Mouse (Mus musculus): ENCODE results near the gene Tomm20. TPM values are rescaled to one million over a fixed set of nuclear protein-coding genes. Genes with fewer than 3 reads are reported as not detected.

Gene Tomm20
- polyA plus RNA-seq, 1 experiment from 2014 or later, result 191 TPM

DNA sequence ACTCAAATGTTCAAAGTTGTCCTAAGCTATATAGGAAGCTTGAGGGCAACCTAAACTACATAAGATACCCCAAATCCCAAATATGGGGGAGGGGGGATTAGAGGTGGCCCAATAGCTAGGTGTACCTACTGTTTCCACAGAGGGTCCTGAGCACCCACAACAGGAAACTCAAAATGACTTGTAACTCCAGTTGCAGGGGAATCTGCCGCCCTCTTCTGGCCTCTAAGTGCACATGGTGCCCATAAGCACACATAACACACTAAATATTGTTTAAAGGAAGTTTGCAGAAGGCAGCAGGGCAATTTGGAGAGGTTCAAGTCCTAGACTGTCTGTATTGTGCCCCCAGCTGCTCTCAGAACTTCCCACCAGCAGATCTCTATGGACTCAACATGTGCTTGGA is 18.6 kb downstream of the Tomm20 start:
- Histone ChIP-seq H3K9me3 (ENCODE audit: control insufficient read depth, low read length) (no peaks in the 10 kb centered on the region), H3K4me2 (ENCODE audit: low read length) (no peak overlapping the region), H3K36me3 (ENCODE audit: control insufficient read depth, insufficient read depth) (0 out of 2 replicates have a peak, but pooled peaks cover 2% of the 10 kb centered on the region), H3K4me3 (replicated peaks; ENCODE audit: low read length) (no peak overlapping the region), H3K27ac (ENCODE audit: low read length) (no peak overlapping the region), H3K4me1 (replicated peaks; ENCODE audit: control insufficient read depth, insufficient read depth, low read length) (no peaks in the 10 kb centered on the region), H3K9ac (replicated peaks; ENCODE audit: low read depth, low read length) (no peak overlapping the region), H3K27me3 (replicated peaks; ENCODE audit: control insufficient read depth, insufficient read depth, low read length) (no peaks in the 10 kb centered on the region)
- 48% methylated on average over 1 of the region's 1 CpGs for WGBS
- no peak for ATAC-seq

DNA sequence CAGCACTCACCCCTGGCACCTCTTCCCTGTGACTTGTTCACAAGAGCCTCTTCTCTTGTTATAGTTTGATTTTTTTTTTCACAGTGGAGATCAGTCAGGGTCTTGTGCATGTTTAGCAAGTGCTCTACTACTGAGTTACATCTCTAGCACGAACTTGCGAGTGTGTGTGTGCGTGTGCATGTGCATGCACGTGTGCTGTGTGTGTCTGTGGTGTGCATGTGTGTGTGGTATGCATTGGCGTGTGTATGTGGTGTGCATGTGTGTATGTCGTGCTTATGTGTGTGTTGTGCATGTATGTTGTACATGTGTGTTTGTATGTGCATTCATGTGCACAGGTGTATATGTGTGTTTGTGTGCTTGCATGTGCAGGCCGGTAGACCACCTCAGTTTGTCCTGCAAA is 22.7 kb downstream of the Tomm20 start:
- Histone ChIP-seq H3K36me3 (ENCODE audit: control insufficient read depth, insufficient read depth) (no peaks in the 10 kb centered on the region), H3K27me3 (replicated peaks; ENCODE audit: control insufficient read depth, insufficient read depth, low read length) (no peaks in the 10 kb centered on the region), H3K4me2 (ENCODE audit: low read length) (no peak overlapping the region), H3K27ac (ENCODE audit: low read length) (no peak overlapping the region), H3K9ac (replicated peaks; ENCODE audit: low read depth, low read length) (no peak overlapping the region), H3K4me1 (replicated peaks; ENCODE audit: control insufficient read depth, insufficient read depth, low read length) (no peaks in the 10 kb centered on the region), H3K9me3 (ENCODE audit: control insufficient read depth, low read length) (no peaks in the 10 kb centered on the region), H3K4me3 (replicated peaks; ENCODE audit: low read length) (no peak overlapping the region)
- no peak for ATAC-seq
- WGBS, result 95% methylated on average over 7 of the region's 7 CpGs

DNA sequence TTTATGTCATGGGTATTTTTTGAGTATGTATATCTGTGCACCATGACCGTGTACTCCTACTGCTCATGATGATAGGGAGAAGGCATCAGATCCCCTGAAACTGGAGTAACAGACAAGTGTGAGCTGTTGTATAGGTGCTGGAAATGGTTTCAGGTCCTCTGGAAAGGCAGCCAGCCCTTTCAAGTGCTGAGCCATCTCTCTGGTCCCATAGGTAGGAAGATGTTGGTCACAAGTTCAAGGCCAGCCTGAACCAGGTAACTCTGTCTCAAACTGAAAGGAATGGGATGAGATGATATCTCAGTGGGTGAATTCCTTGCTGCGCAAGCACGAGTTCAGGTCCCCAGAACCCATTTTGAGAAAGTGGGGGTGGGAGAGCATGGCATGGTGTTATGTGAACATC is 24.2 kb downstream of the Tomm20 start:
- no peaks in the 10 kb centered on the region for H3K4me1 ChIP-seq (replicated peaks; ENCODE audit: control insufficient read depth, insufficient read depth, low read length)
- no peak for ATAC-seq
- WGBS, result 92% methylated on average over 3 of the region's 3 CpGs

DNA sequence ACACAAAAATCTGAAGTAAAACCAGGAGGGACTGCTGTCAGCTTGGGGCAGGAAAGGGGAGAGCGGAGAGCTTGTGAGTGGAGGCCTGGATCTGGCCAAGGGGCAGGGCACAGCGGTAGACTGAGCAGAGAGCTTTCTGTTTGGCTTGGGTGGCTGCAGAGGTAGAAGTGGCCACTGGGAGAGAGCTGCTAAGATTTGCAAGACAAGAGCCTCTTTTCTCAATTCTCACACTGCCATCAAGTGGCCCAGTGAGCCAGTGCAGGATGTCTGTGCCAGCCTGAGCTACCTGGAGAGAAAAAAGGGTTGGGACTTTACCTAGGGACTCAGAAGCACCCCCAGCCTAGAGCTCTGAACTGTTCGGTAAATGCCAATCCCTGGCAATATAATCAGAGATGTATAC is 24.8 kb downstream of the Tomm20 start:
- H3K27me3 ChIP-seq (replicated peaks; ENCODE audit: control insufficient read depth, insufficient read depth, low read length), result no peaks in the 10 kb centered on the region
- no peaks in the 10 kb centered on the region for H3K36me3 ChIP-seq (ENCODE audit: control insufficient read depth, insufficient read depth)
- H3K27ac ChIP-seq (ENCODE audit: low read length), result no peak overlapping the region
- WGBS, result 21% methylated on average over 3 of the region's 3 CpGs
- ATAC-seq, result peak; percentile 84
- H3K9ac ChIP-seq (replicated peaks; ENCODE audit: low read depth, low read length), result no peak overlapping the region
- no peak overlapping the region for H3K4me3 ChIP-seq (replicated peaks; ENCODE audit: low read length)
- H3K4me1 ChIP-seq (replicated peaks; ENCODE audit: control insufficient read depth, insufficient read depth, low read length), result no peaks in the 10 kb centered on the region
- H3K9me3 ChIP-seq (ENCODE audit: control insufficient read depth, low read length), result no peaks in the 10 kb centered on the region
- H3K4me2 ChIP-seq (ENCODE audit: low read length), result no peak overlapping the region

More for the DNA sequence above, 24.2 kb downstream of the Tomm20 start:
- no peak overlapping the region for H3K4me3 ChIP-seq (replicated peaks; ENCODE audit: low read length)
- H3K4me2 ChIP-seq (ENCODE audit: low read length), result no peak overlapping the region
- no peaks in the 10 kb centered on the region for H3K36me3 ChIP-seq (ENCODE audit: control insufficient read depth, insufficient read depth)
- H3K27me3 ChIP-seq (replicated peaks; ENCODE audit: control insufficient read depth, insufficient read depth, low read length), result no peaks in the 10 kb centered on the region
- no peaks in the 10 kb centered on the region for H3K9me3 ChIP-seq (ENCODE audit: control insufficient read depth, low read length)
- H3K9ac ChIP-seq (replicated peaks; ENCODE audit: low read depth, low read length), result no peak overlapping the region
- no peak overlapping the region for H3K27ac ChIP-seq (ENCODE audit: low read length)

DNA sequence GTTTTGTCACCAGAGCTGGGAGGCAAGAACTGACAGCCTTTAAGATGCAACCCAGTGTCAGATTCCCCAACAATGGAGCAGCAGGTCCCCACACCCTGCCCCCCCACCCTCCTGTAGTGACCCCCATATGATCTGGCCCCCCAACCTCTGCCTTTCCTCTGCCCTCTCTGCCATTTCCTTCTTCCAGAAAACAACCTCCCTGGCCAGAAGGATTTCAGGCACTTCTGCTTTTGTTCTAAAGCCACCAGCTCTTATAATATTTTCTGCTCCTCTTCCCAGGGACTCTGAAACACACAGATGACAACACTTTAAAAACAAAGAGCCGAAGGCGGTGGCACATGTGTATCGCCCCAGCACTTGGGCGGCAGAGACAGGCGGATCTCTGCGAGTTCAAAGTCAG is 25.3 kb downstream of the Tomm20 start:
- WGBS, result 88% methylated on average over 6 of the region's 6 CpGs
- ATAC-seq, result no peak
- no peak overlapping the region for H3K4me3 ChIP-seq (replicated peaks; ENCODE audit: low read length)
- no peak overlapping the region for H3K9ac ChIP-seq (replicated peaks; ENCODE audit: low read depth, low read length)
- no peak overlapping the region for H3K27ac ChIP-seq (ENCODE audit: low read length)
- H3K4me1 ChIP-seq (replicated peaks; ENCODE audit: control insufficient read depth, insufficient read depth, low read length), result no peaks in the 10 kb centered on the region
- no peaks in the 10 kb centered on the region for H3K36me3 ChIP-seq (ENCODE audit: control insufficient read depth, insufficient read depth)
- H3K27me3 ChIP-seq (replicated peaks; ENCODE audit: control insufficient read depth, insufficient read depth, low read length), result no peaks in the 10 kb centered on the region
- no peaks in the 10 kb centered on the region for H3K9me3 ChIP-seq (ENCODE audit: control insufficient read depth, low read length)
- H3K4me2 ChIP-seq (ENCODE audit: low read length), result no peak overlapping the region

DNA sequence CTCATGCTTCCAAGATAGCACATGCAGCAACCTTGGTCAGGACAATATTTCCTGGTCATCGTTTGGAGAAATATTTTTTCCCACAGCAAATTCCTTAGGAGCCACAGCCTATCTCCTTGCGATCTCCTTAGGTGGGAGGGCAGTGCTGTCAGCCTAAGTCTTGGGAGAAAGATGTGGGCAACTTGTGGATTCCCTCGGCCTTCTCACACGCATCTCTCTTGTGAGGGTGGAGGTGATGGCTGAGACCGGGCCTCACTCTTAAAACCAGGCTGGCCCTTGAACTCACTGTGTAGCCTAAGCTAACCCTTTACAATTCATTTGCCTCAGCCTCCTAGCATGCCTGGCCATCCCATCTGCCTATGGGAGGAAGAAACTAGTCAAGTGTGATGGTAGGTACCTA is 25.9 kb downstream of the Tomm20 start:
- WGBS, result 94% methylated on average over 5 of the region's 5 CpGs

DNA sequence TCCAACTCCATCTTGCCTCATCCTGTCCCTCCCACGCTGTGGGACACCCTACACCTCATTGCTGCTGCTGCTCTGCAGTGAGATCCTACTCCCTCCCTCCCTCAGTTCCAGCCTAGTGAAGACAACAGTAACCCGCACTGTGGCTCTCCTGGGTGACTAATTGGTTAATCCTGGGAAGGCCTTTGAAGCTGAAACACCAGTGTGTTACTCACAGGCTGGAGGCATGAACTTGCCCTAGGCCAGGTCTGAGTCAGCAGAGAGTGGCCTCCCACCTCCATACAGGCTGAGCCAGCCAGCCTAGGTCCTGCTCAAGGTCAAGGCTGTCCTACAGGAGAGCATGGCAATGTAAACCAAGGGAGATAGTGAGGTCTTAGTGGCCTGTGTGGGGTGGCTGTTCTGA is 26.4 kb downstream of the Tomm20 start:
- WGBS, result 73% methylated on average over 2 of the region's 2 CpGs
- no peak for ATAC-seq
- H3K9me3 ChIP-seq (ENCODE audit: control insufficient read depth, low read length), result no peaks in the 10 kb centered on the region

More for the DNA sequence above, 25.9 kb downstream of the Tomm20 start:
- Histone ChIP-seq H3K9ac (replicated peaks; ENCODE audit: low read depth, low read length) (no peak overlapping the region), H3K4me1 (replicated peaks; ENCODE audit: control insufficient read depth, insufficient read depth, low read length) (no peaks in the 10 kb centered on the region), H3K36me3 (ENCODE audit: control insufficient read depth, insufficient read depth) (no peaks in the 10 kb centered on the region), H3K4me2 (ENCODE audit: low read length) (no peak overlapping the region), H3K4me3 (replicated peaks; ENCODE audit: low read length) (no peak overlapping the region), H3K27ac (ENCODE audit: low read length) (no peak overlapping the region), H3K9me3 (ENCODE audit: control insufficient read depth, low read length) (no peaks in the 10 kb centered on the region), H3K27me3 (replicated peaks; ENCODE audit: control insufficient read depth, insufficient read depth, low read length) (no peaks in the 10 kb centered on the region)
- no peak for ATAC-seq

DNA sequence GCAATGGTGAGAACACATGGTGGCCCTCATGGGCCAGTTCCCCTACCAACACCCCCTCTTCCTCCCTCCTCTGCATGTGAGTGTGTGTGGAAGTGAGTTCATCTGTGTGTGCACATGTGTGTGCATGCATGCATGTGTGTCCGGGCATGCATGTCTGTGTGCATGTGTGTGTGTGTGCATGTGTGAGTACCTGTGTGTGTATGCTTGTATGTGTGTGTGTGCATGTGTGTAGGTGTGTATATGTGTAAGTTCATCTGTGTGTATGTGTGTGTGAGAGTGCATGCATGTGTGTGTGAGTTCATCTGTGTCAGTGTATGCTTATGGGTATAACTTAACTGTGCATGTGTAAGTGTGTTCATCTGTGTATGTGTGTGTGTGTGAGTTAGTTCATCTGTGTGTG is 27.3 kb downstream of the Tomm20 start:
- peaks cover 6% of the 10 kb centered on the region for H3K4me1 ChIP-seq (replicated peaks; ENCODE audit: control insufficient read depth, insufficient read depth, low read length)
- H3K9me3 ChIP-seq (ENCODE audit: control insufficient read depth, low read length), result no peaks in the 10 kb centered on the region
- H3K4me3 ChIP-seq (replicated peaks; ENCODE audit: low read length), result no peak overlapping the region
- no peak overlapping the region for H3K4me2 ChIP-seq (ENCODE audit: low read length)
- H3K36me3 ChIP-seq (ENCODE audit: control insufficient read depth, insufficient read depth), result no peaks in the 10 kb centered on the region
- 95% methylated on average over 1 of the region's 1 CpGs for WGBS
- ATAC-seq, result no peak
- H3K27ac ChIP-seq (ENCODE audit: low read length), result no peak overlapping the region
- H3K27me3 ChIP-seq (replicated peaks; ENCODE audit: control insufficient read depth, insufficient read depth, low read length), result no peaks in the 10 kb centered on the region
- H3K9ac ChIP-seq (replicated peaks; ENCODE audit: low read depth, low read length), result no peak overlapping the region

More for the DNA sequence above, 26.4 kb downstream of the Tomm20 start:
- H3K4me1 ChIP-seq (replicated peaks; ENCODE audit: control insufficient read depth, insufficient read depth, low read length), result no peaks in the 10 kb centered on the region
- H3K27ac ChIP-seq (ENCODE audit: low read length), result no peak overlapping the region
- no peaks in the 10 kb centered on the region for H3K36me3 ChIP-seq (ENCODE audit: control insufficient read depth, insufficient read depth)
- H3K4me2 ChIP-seq (ENCODE audit: low read length), result no peak overlapping the region
- no peak overlapping the region for H3K4me3 ChIP-seq (replicated peaks; ENCODE audit: low read length)
- H3K9ac ChIP-seq (replicated peaks; ENCODE audit: low read depth, low read length), result no peak overlapping the region
- H3K27me3 ChIP-seq (replicated peaks; ENCODE audit: control insufficient read depth, insufficient read depth, low read length), result no peaks in the 10 kb centered on the region

DNA sequence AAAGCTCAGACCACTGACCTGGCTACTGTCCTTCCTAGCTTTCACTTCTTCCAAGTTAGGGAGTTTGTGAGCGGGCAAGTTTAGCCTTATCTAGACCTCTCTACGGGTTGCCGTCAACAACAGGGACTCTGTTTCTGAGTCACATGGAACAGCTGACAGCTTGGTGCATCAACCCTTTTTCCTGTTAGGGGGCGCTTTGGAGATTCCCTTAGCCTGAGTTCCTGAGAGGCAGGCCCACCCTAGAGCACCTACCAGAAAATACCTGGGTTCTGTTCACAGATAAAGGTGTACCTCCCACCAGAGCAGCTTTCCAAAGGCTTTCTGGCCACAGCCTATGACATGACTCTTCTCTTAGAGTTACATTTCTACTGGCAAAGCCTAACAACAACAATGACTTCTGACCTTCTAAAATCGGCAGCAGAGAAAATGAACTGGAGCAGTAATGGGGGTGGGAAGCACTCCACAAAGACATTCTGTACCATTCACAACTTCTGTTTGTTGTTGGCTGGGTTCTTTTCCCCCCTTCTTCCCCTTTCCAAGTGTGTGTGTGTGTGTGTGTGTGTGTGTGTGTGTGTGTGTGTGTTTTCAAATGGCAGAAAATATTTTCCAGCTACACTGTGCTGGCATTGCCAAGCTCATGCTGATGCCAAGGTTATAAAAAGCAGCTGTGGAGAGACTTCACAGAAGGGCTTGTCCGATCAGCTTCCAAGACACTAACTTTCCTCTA is 28.3 kb downstream of the Tomm20 start:
- no peak overlapping the region for H3K27ac ChIP-seq (ENCODE audit: low read length)
- no peak overlapping the region for H3K9ac ChIP-seq (replicated peaks; ENCODE audit: low read depth, low read length)
- no peaks in the 10 kb centered on the region for H3K27me3 ChIP-seq (replicated peaks; ENCODE audit: control insufficient read depth, insufficient read depth, low read length)
- peaks cover 11% of the 10 kb centered on the region for H3K4me1 ChIP-seq (replicated peaks; ENCODE audit: control insufficient read depth, insufficient read depth, low read length)
- no peak overlapping the region for H3K4me3 ChIP-seq (replicated peaks; ENCODE audit: low read length)
- 60% methylated on average over 6 of the region's 6 CpGs for WGBS
- no peaks in the 10 kb centered on the region for H3K9me3 ChIP-seq (ENCODE audit: control insufficient read depth, low read length)
- ATAC-seq, result no peak
- no peaks in the 10 kb centered on the region for H3K36me3 ChIP-seq (ENCODE audit: control insufficient read depth, insufficient read depth)
- H3K4me2 ChIP-seq (ENCODE audit: low read length), result no peak overlapping the region

DNA sequence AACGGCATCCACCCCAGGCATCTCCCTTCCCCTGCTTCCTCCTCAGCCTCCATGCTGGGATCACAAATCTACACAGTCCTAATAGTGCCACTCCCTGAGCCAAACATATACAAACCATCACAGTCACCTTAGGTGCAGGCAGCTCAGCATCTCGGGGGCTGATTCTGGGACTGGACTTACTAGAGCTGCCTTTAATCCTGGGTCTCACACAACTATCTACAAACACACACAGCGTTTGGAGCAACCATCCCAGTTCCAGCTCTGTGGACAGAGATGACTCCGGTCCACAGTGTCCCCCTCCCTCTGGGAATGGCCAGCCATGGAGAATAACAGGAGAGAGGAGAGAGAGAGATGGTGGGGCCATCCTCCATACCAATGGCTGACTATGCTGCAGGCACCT is 29.0 kb downstream of the Tomm20 start:
- H3K36me3 ChIP-seq (ENCODE audit: control insufficient read depth, insufficient read depth), result no peaks in the 10 kb centered on the region
- H3K9me3 ChIP-seq (ENCODE audit: control insufficient read depth, low read length), result no peaks in the 10 kb centered on the region
- 94% methylated on average over 4 of the region's 4 CpGs for WGBS
- ATAC-seq, result no peak
- no peak overlapping the region for H3K4me2 ChIP-seq (ENCODE audit: low read length)
- H3K27ac ChIP-seq (ENCODE audit: low read length), result no peak overlapping the region
- no peak overlapping the region for H3K9ac ChIP-seq (replicated peaks; ENCODE audit: low read depth, low read length)
- no peak overlapping the region for H3K4me3 ChIP-seq (replicated peaks; ENCODE audit: low read length)
- peaks cover 11% of the 10 kb centered on the region for H3K4me1 ChIP-seq (replicated peaks; ENCODE audit: control insufficient read depth, insufficient read depth, low read length)
- no peaks in the 10 kb centered on the region for H3K27me3 ChIP-seq (replicated peaks; ENCODE audit: control insufficient read depth, insufficient read depth, low read length)
